8 mouse cellular contexts compared by ENCODE assay signal in the genomic region with DNA sequence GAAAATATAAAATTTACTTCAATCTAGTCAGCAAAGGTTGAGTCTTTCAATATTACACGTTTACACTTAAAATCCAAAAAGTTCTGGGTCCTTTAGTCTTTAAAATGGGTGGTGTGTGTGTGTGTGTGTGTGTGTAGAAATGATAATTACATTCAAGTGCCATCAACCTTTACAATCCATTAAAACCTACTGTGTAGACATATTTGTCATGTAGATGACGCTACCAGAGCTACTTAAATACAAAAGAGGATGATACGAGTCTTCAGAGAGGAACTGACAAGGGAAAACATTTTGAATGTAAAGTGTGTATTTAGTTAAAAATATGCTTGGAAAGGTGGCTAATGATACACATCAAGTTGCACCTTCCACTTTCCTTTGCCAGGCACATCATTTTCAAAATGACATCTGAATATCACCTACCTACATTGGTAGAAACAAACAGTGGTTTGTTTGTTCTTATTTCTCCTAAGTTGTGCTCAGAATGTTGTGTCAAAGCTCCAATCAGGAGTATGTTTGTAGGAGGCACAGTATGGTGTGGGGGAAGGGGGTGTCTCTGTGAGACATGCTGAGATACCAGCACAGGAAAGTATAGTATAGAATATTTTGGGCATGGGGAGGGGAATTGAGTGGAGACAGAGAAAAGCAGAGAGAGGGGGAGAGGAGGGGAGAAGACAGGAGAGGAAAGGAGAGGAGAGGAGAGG. TPM values are rescaled to one million over a fixed set of nuclear protein-coding genes. Genes with fewer than 3 reads are reported as not detected.
DNase-seq lines count a peak whose midpoint lies in the region; ATAC-seq and TF ChIP-seq lines count a peak whose summit lies in the region.

No protein-coding gene starts in this region.

- no peaks in the 10 kb centered on the region for H3K9me3 ChIP-seq in heart, embryonic 14.5 days (ENCODE audit: control insufficient read depth, low read length)
- no peaks in the 10 kb centered on the region for H3K9me3 ChIP-seq in G1E (replicated peaks)
- H3K9me3 ChIP-seq in hindbrain, embryonic 11.5 days (ENCODE audit: control insufficient read depth, low read length): no peaks in the 10 kb centered on the region
- no peaks in the 10 kb centered on the region for H3K9me3 ChIP-seq in midbrain, embryonic 12.5 days

- whole genome bisulfite sequencing in heart, embryonic 14.5 days: 24% methylated on average over 3 of the region's 3 CpGs
- 14% methylated on average over 3 of the region's 3 CpGs for WGBS in hindbrain, embryonic 11.5 days
- WGBS in midbrain, embryonic 12.5 days: 15% methylated on average over 3 of the region's 3 CpGs

- no peak overlapping the region for H3K27ac ChIP-seq in heart, embryonic 14.5 days (replicated peaks in 1 of 2; ENCODE audit: control insufficient read depth in 1 of 2, insufficient read depth in 1 of 2, low read depth in 2 of 2, low read length in 2 of 2)
- no peak overlapping the region for H3K27ac ChIP-seq in hindbrain, embryonic 11.5 days (ENCODE audit: low read depth, low read length)
- H3K27ac ChIP-seq in midbrain, embryonic 12.5 days (replicated peaks): no peak overlapping the region

- peak overlapping the region; percentile 87 for H3K4me2 ChIP-seq in heart, embryonic 14.5 days (ENCODE audit: low read length)
- peak overlapping the region; percentile 80 for H3K4me2 ChIP-seq in hindbrain, embryonic 11.5 days (replicated peaks; ENCODE audit: low read depth, low read length)
- H3K4me2 ChIP-seq in midbrain, embryonic 12.5 days (replicated peaks): peak overlapping the region; percentile 92

- peaks cover 34% of the 10 kb centered on the region for H3K27me3 ChIP-seq in heart, embryonic 14.5 days (ENCODE audit: control insufficient read depth, insufficient read depth, low read length)
- H3K27me3 ChIP-seq in G1E (ENCODE audit: insufficient read depth, low read length): no peaks in the 10 kb centered on the region
- H3K27me3 ChIP-seq in hindbrain, embryonic 11.5 days (ENCODE audit: control insufficient read depth, insufficient read depth, low read length): peaks cover 5% of the 10 kb centered on the region
- H3K27me3 ChIP-seq in midbrain, embryonic 12.5 days: peaks cover 39% of the 10 kb centered on the region

- H3K4me3 ChIP-seq in heart, embryonic 14.5 days (ENCODE audit: control insufficient read depth in 1 of 2, insufficient read depth in 1 of 2, low read depth in 1 of 2, low read length in 2 of 2): peak overlapping the region in 1 of 2 experiments; percentile 69; a peak in 3 of 4 replicates
- H3K4me3 ChIP-seq in G1E (ENCODE audit: low read depth, low read length): peak overlapping the region; percentile 82
- peak overlapping the region; percentile 65 for H3K4me3 ChIP-seq in hindbrain, embryonic 11.5 days (ENCODE audit: low read depth, low read length)
- H3K4me3 ChIP-seq in midbrain, embryonic 12.5 days: peak overlapping the region; percentile 61

- no peak for DNase-seq in heart, postnatal 4 days
- DNase-seq in G1E (ENCODE audit: low spot score): no peak
- no peak for DNase-seq in hindbrain, embryonic 11.5 days (ENCODE audit: low spot score)
- no peak for DNase-seq in right cerebral cortex, postnatal 4 days
- DNase-seq in left cerebral cortex, postnatal 36 days (ENCODE audit: low spot score in 2 of 2): no peak
- DNase-seq in embryo, embryonic 9.5 days (ENCODE audit: extremely low spot score): no peak

- no peak for TF ChIP-seq CTCF in G1E (IDR thresholded peaks at IDR 0.05; ENCODE audit: low read depth, low read length)

- no peaks in the 10 kb centered on the region; a peak in 1 of 4 replicates for H3K4me1 ChIP-seq in heart, embryonic 14.5 days (ENCODE audit: control insufficient read depth in 2 of 2, insufficient read depth in 2 of 2, low read length in 2 of 2)
- peaks cover 22% of the 10 kb centered on the region for H3K4me1 ChIP-seq in G1E (ENCODE audit: insufficient read depth, low read depth, low read length)
- no peaks in the 10 kb centered on the region for H3K4me1 ChIP-seq in hindbrain, embryonic 11.5 days (replicated peaks; ENCODE audit: control insufficient read depth, insufficient read depth, low read length)
- peaks cover 10% of the 10 kb centered on the region; the same call in 1 of the 2 replicates for H3K4me1 ChIP-seq in midbrain, embryonic 12.5 days

- no peaks in the 10 kb centered on the region for H3K36me3 ChIP-seq in heart, embryonic 14.5 days (ENCODE audit: control insufficient read depth, insufficient read depth, low read length)
- H3K36me3 ChIP-seq in G1E (replicated peaks): no peaks in the 10 kb centered on the region
- no peaks in the 10 kb centered on the region for H3K36me3 ChIP-seq in hindbrain, embryonic 11.5 days (ENCODE audit: control insufficient read depth, insufficient read depth, low read length)
- no peaks in the 10 kb centered on the region for H3K36me3 ChIP-seq in midbrain, embryonic 12.5 days

- intact Hi-C loops in left cerebral cortex, postnatal 36 days (cut with DNase I): no loop called here

- ATAC-seq in heart, embryonic 14.5 days (ENCODE audit: insufficient number of reproducible peaks, insufficient read depth, low FRiP score, low read depth): no peak
- ATAC-seq in G1E (ENCODE audit: extremely low read depth, insufficient number of reproducible peaks, low FRiP score, poor library complexity, severe bottlenecking): no peak
- ATAC-seq in hindbrain, embryonic 11.5 days (ENCODE audit: low FRiP score): no peak
- no peak for ATAC-seq in midbrain, embryonic 12.5 days (ENCODE audit: low FRiP score, low read depth)

- H3K9ac ChIP-seq in heart, embryonic 14.5 days (ENCODE audit: low read length): peak overlapping the region; percentile 74
- H3K9ac ChIP-seq in hindbrain, embryonic 11.5 days (ENCODE audit: low read depth, low read length): peak overlapping the region; percentile 24
- H3K9ac ChIP-seq in midbrain, embryonic 12.5 days (replicated peaks): peak overlapping the region; percentile 45; the same call in 1 of the 2 replicates

RNA-seq across cellular contexts. Expression of a gene that starts 1.0 kb away (rescaled TPM):
- polyA plus RNA-seq in heart, embryonic 14.5 days (2014; fragmentation: Nextera tagmentation; extraction: Ambion mirVana): 15.2 and 16.0 TPM in 2 replicates
- 10 to 100 TPM in 1 of 2 experiments, 1 to 10 TPM in 1; 9.5 to 11.8 TPM for total RNA-seq in heart, postnatal 4 days (2021)
- total RNA-seq in G1E (2014; fragmentation: Nextera tagmentation) (26.6 and 32.7 TPM in 2 replicates), G1E (2017) (143 and 163 TPM in 2 replicates)
- 4.7 and 5.2 TPM in 2 replicates for polyA plus RNA-seq in G1E (2012)
- polyA plus RNA-seq in hindbrain, embryonic 11.5 days (2014; fragmentation: Nextera tagmentation; extraction: Ambion mirVana): 29.0 and 30.9 TPM in 2 replicates
- polyA plus RNA-seq in midbrain, embryonic 12.5 days (2016; fragmentation: Nextera tagmentation; extraction: Ambion mirVana): 6.8 and 7.9 TPM in 2 replicates
- 10 to 100 TPM in 1 of 2 experiments, 1 to 10 TPM in 1; 8.5 to 10.5 TPM for total RNA-seq in left cerebral cortex, postnatal 36 days (2021)

Comparison
In these comparisons a context has a peak if more than half of its experiments do, and no peak if none do; other contexts are left out.
1. H3K9ac ChIP-seq: peak in every context shown above with its lines; median percentile 74 in heart, embryonic 14.5 days; 45 in midbrain, embryonic 12.5 days; 24 in hindbrain, embryonic 11.5 days.